Mouse (Mus musculus) thymus, postnatal 0 days (tissue): ENCODE measurements at regions not wholly inside any gene's neighbourhood (a gene's known extent, or its start where the extent isn't known, plus 50 kb on each side); places are given as distances from the start of the nearest gene placed in this dataset.

ENCODE experiments used
- DNase-seq: peaks from one replicate; pipeline ENCODE4 v3.0.0-alpha.2; 2015; ENCODE audit warnings: low spot score

DNA sequence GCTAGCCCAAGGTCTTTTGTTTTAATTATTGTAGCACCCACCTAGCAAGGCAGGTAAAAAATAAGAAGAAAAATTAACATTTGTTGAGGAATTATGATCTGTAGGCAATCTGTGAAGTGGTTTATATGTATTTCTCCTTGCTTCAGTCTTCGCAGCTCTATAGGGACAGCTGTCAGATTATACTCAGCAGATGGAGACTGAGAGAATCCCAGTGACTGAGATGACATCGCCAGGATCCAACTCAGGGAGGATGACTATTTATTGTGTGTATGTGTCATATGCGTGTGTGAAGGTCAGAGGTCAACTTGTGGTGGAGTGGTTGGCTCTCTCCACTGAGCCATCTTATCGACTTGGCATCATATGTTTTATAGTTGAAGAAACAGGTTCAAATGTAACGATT lies 362.0 kb upstream of the Chd6 start:
- no peak for DNase-seq

DNA sequence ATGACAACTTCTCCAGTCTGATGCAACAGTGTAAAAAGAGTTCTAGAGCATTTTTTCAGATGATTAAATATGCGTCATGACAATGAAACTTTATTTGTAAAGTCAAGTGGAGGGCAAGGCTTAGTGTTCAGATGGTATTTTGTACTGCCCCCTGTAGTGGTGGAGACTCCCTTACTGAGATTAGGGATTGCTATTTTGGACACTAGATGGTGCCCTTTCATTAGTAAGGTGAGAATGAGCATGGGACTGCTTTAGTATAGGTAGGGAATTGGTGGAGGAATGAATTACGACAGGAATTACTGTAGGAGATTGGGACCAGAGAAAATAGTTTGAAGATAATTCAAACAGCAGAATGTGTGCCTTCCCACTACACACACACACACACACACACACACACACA lies 361.1 kb upstream of the Chd6 start:
- no peak for DNase-seq

- DNase-seq: no peak
Observed at GRCm38 (mm10) chr2:161467035-161467434, 358.2 kb upstream of the Chd6 start.

- no peak for DNase-seq
Observed at GRCm38 (mm10) chr2:161460600-161460999, 351.7 kb upstream of the Chd6 start.

GRCm38 (mm10) chr2:161454466-161454865 lies 345.6 kb upstream of the Chd6 start:
- DNase-seq: no peak

DNA sequence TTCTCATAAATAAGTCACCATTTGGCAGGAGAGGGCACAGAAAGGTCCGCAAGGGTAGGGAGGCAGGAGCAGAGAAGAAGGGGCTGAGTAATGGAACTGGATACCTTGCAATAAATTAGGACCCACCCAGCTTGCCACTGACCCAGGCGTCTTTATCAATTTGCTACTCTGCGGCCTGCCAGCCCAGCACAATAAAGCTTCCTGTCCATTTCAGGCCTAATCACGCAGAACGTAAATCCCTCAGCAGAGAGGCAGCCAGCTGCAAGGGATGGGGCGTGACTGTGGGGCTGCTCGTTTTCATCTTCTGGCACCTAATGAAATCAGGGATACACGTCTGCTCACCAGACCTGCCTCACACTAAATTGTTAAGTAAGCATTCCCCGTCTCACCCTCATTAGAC lies 324.9 kb upstream of the Chd6 start:
- DNase-seq: no peak

- DNase-seq: no peak
Observed at GRCm38 (mm10) chr2:161429294-161429693, 320.4 kb upstream of the Chd6 start.

- no peak for DNase-seq
Observed at GRCm38 (mm10) chr2:161425587-161425986, 316.7 kb upstream of the Chd6 start.

- DNase-seq: no peak
Observed at GRCm38 (mm10) chr2:161418062-161418461, 309.2 kb upstream of the Chd6 start.

DNA sequence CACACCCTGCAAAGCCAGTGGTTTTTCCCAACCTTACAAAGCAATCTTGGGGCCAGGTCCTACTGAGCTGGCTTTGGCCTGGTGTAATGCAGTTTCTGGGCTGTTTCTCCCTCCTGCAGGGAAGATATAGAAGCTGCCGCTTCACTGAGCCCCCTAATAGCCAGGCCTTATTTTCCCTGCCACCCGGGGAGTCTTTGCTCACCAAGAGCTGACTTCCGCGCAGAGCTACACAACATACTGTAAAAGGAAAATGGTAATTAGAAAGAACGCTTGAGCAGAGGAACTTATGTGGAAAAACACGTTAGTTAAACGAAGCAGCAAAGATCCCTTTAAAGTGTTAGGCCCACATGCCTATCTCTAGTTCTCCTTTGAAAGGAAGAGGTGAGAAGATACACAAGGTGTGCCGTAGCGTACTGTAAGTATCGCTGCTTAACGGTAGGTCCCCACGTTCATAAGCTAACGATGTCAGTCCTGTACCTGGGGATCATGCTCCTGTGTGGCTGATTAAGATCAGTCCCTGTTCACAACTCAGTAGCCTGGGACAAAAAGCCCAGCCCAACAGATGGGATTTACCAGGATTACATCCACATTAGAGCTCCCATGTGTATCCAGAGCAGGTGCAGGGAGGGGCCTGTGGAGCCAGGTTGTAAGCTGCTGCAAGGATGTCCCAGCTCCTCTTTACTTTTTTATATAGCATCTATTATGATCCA lies 307.5 kb upstream of the Chd6 start:
- DNase-seq: no peak

DNA sequence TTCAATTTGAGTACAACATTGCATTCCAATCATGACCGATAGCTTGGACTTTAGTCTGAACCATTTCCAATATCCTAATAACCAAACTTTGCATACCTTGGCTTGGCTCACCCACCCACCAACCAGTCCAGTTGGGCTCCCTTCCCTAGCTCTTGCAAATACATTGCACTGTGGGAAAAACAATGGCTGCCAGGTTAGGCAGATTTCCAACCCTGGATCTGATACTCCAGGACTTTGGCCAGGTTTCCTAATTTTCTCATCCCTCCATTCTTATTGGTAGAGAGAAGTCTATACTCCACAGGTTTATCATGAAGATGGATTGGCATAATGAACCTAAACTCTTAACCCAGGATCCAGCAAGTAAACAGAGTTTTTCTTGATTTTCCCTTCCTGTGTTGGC lies 299.4 kb upstream of the Chd6 start:
- no peak for DNase-seq

DNA sequence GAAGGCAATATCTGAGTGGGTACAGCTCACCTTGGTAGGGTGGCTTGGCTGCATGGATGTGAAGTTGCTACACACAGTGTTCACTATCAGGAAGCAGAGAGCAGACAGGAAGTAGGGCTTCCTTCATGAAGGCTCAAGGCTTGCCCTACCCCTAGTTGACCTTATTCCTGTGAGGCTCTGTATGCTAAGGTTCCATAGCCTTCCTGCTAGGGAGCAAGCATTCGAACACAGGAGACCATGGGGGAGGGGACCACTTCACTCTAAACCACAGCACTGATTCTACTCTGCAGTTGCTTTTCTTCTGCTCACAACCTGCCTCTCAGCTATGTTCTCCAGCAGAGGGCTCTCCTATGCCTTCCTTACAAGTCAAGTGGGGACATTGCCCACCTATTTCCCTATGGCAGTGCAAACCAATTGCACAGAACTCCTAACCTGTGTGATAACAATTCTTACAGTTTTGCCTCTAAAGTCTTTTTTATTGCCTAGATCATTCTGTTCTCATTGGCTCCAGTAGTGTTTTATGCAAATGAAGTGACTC lies 297.0 kb upstream of the Chd6 start:
- DNase-seq: no peak

GRCm38 (mm10) chr2:161398061-161398460 lies 289.2 kb upstream of the Chd6 start:
- no peak for DNase-seq

DNA sequence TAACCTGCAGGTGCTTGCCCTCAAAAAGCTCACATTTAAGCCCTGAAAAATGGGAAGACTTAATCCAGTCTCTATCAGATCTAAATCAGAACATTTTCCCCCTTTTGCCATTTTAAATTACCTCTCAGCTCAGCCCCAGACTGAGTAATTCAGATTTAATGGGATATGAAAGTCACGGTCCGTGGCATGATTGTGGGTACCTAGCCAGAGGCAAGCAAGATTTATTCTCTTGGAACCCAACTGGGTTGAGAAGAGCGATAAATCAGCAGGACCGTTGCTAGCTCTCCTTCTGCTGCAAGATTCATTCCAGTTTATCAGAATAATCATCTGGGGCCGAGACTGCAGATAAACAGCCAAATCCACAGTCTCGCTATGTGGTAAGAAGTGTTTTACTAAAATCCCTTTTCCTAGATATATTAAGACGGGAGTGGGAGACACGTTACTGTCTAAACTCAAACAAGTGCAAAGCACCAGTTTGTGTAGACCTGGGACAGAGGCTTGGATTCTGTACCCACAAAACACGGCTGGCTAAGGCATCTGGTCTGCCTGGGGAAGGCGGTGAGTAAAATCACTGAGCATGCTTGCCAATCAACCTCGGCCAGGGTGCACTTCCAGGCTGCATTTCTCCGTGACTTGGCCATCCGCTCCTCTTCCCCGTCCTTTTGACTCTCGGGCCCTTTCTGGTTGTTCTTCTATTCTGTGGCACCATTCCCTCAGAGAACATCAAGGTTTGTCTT lies 282.2 kb upstream of the Chd6 start:
- no peak for DNase-seq

GRCm38 (mm10) chr2:161389318-161389835 lies 280.5 kb upstream of the Chd6 start:
- no peak for DNase-seq

- DNase-seq: no peak
Observed at GRCm38 (mm10) chr2:161387054-161387453, 278.2 kb upstream of the Chd6 start.

- DNase-seq: no peak
Observed at GRCm38 (mm10) chr2:161382411-161382810, 273.5 kb upstream of the Chd6 start.

GRCm38 (mm10) chr2:161378313-161378712 lies 269.4 kb upstream of the Chd6 start:
- no peak for DNase-seq

GRCm38 (mm10) chr2:161362325-161362724 lies 253.4 kb upstream of the Chd6 start:
- no peak for DNase-seq

DNA sequence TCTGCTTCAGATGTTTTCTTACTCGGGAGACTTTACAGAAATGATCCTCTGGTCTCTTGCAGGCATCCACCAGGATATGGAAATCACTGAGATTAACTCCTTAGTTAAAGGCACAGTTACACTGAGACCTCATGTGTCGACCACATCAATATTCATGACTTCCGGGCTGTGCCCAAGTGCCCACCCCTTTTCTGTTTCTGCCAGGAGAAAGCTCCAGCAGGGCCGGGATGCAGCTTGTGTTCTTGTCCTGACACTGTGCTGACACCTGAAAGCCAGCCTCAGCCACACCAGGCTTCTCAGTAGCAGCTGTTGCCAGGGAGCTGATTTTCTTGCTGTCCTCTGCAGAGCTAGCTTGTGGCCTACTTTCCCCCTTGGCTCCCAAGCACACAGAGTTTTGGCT lies 240.2 kb upstream of the Chd6 start:
- no peak for DNase-seq

- DNase-seq: no peak
Observed at GRCm38 (mm10) chr2:161344018-161344417, 235.1 kb upstream of the Chd6 start.

DNA sequence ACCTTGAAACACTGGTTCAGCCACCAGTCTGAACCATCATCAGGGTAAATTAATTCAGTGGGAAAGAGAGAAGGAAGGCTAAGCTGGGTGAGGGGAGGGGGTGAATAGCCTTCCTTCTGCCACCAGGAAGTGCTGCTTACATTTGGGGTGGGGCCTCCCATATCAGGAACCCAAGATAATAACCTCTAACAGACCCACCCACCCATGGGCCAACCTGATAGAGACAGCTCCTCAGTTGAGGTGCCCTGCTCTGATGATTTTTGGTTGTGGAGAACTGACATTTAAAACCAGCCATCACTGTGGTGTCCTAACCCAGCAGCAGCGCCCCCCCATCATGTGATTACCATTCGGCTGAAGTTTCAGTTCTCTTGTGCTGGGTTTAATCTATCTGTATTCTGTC lies 233.8 kb upstream of the Chd6 start:
- no peak for DNase-seq
